Mouse (Mus musculus): ENCODE data around the gene Myo18a.

Gene Myo18a

DNA sequence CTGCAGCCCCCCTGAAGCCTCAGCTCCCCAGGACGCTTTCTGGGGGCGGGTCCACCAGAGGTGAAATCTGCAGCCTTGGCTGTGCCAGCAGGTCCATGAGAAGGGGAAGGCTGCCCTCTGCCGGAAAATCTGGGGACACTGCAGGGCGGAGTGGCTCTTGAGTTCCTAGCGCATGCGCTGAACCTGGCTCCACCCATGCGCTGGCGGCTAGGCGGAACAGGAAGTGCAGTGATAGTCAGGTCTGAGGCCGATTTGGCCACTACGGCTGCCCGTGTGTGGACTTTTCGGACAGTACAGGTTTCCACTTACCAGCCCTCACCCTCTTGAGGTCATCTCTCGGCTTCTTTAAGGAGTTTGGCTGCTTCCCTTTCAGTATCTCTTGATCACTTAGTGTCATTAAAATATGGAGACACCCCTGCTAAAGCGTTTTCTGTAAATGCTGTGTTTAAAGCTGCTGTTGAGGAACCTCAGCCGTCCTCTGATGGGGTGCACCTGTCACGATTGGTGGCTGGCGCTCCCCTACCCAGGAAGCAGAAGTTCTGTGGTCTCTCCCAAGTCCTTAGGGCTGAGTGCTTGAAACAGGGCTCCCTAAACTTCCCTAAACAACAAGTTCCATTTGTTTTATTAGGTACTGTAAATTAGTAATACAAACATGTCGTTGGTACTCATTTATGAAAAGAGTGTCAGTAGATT lies 30.3 kb downstream of the Myo18a start:
- DNase-seq (ENCODE audit: extremely low spot score, low read depth, low spot score): peak; percentile 93

DNA sequence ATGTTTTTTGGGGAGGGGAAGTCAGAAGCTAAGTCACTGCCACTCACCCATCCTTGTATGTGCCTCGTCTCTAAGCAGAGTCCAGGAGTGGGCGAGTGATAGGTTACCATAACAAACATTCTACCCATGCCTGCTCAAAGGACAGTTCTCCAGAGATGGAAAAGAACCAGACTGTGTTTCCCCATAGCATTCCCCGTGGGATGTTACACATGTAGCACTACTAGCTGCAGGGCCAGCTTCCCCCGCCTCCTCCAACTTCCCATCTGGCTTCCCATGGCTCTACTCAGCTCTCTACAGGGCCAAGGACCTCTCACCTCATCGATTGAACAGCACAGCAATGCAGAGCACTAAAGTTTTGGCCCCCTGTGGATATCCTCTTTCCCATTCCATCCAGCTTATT lies 32.2 kb downstream of the Myo18a start:
- no peak for DNase-seq (ENCODE audit: extremely low spot score, low read depth, low spot score)

DNA sequence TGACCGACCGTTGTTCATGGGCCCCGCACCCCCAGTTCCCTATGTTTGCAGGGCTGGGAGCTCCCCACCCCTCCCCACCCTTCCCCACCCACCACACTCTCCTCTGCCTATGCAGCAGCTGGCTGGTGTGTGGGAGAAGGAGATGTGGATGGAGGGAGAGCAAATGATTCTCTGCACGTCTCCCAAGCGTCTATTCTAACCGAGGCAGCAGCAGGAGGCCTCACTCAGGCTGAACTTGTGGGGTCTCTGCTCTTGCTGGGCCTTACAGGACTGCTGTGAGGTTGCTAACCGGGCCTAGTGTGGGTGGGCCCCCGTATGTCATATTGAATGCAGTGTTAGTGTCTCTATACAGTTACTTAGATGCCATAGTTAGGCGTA lies 37.4 kb downstream of the Myo18a start:
- no peak for DNase-seq (ENCODE audit: extremely low spot score, low read depth, low spot score)

DNA sequence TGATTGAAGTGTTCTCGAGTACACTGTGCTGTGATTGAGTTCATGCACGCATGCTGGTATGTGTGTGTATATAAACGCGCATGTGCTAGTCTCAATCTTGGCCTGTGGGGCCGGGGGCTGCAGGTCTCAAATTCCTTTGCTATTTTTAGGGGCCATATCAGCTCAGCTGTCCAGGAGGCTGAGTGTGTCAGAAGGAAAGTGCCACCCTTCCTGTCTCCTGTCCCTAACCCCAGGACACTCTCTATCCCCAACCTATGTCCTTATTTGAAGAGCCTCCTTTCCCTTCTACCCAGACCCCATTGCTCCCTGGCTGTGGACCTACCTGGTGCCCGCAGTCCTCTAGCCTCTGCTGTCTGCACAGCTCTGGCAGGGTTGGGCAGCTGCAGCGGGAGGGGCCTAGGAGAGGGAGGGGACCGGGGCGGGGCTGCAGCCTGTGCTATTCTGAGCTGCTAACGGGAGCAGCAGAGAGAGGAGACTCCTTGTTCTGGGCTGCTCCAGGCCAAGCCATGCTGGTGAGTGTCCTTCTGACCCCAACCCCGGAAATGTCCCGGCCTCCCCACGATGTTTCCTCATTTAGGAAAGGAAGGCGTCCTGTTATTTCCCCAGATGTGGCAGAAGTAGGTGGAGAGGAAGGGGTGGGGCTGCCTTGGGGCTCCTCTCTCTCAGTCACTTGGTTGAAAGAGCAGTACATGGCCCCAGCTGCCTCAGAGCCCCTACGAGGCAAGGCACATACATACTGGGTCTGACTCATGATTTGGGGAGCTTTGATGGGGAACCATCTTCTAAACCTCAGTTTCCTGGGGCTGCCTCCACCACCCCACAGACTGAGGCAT lies 38.0 kb downstream of the Myo18a start:
- DNase-seq (ENCODE audit: extremely low spot score, low read depth, low spot score): no peak

DNA sequence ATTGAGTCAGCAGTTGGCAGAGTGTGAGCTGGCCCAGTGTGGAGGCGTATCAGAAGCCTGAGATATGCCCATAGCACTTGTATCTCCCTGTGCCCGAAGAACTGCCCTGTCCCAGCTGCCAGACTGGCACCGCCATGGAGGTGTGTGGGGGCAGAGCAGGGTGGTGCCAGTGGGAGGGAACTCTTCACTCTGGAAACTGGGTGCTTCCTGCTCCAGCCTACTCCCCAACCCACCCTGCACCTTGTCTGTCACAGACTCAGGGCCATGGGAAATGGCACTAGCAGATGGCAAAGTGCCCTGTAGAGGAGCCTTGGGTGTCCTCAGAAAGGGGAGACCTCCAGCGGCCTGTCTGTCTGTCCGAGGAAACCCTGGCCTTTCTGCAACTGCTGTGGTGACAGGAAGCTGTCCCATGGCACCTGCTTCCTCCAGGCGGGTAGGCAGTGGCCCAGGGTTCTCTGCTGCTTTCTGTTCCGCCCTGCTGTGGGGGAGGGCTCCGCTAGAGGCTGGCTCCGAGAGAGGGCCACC lies 39.4 kb downstream of the Myo18a start:
- DNase-seq (ENCODE audit: extremely low spot score, low read depth, low spot score): no peak

DNA sequence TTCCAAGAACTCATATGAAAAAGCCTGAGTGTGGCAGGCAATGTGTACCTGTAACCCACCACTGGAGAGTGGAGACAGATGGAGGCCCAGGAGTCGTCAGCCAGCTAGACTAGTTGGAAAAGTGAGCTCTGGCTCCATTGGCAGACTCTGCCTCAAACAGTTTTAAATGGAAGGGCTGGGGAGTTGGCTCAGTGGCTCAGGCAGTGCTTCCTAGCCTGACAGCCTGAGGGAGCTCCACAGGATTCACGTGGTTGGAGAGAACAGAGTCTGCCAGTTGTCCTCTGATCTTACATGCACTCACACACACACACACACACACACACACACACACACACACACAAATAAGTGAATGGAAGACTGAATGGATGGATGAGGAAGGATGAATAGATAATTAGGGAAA lies 43.2 kb downstream of the Myo18a start:
- DNase-seq (ENCODE audit: extremely low spot score, low read depth, low spot score): no peak

DNA sequence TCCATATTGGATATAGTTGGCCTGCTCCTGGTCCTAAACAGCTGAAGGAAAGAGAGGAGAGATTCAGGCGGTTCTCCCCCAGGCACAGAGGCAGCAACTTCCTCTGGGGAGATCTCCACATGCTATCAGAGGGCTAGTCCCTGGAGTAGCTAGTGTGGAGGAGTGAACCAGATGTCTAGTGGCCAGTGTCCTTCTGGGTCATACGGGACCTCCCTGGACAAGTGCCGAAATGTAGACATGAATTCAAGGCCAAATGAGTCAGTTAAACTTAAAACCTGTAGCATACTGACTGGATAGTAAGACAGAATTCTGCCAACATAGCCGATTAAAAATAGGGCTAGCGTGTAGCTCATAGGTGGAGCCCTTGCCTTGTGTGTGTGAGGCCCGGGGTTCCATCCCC lies 43.8 kb downstream of the Myo18a start:
- no peak for DNase-seq (ENCODE audit: extremely low spot score, low read depth, low spot score)

DNA sequence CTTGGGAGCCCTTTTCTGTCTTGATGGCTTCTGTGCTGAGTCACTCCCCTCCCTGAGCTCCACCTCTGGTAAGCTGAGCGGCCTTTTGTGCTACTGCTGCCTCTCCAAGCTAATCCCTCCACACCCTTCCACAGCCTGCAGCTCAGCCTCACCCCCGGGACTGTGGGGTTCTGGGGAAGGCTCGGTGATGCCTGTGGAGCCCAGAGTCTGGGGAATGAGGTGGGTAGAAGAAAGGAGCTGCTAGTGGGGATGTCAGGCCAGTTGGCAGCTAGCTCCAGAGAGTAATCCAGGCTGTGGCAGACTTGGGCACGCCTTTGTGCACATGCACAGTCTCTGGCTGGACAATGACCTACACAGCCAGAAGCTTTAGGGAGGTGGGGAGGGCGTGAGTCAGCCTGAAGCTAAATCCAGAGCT lies 45.0 kb downstream of the Myo18a start:
- no peak for DNase-seq (ENCODE audit: extremely low spot score, low read depth, low spot score)

DNA sequence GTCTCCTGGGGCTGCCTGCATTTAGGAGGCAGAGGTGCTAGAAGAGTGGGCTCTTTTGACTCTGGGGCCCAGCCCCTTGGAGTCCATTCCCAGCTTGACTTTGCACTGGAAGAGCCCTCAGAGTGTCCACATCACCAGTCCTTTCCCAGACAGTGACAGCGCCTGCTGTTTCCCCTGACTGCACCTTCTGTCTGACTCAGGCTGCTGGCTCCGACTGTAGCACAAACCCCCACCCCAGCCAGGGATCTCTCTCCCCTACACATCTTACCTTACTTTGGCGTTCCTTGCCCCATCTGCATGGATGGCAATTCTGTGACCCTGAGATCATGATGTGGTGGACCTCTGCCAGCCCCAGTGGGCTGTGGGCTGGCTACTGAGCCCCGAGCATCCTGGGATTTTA lies 46.2 kb downstream of the Myo18a start:
- no peak for DNase-seq (ENCODE audit: extremely low spot score, low read depth, low spot score)

DNA sequence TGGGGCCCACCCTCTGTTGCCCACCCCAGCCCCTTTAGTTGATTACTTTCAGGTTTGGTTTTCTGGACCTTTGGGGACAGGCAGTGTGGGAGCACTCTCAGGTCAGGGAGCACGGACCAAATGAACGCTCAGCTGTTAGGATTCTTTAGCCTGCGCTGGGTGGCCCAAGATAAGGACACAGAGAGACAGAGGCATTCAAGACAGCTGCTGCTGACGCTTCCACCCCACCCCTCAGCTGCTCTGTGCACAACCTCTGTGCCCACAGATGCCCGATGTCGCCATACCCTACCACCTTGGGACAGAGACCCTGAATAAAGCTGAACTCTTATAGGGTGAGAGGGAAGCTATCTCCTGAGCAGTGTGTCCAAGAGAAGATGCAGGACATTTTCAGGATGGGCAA lies 47.0 kb downstream of the Myo18a start:
- DNase-seq (ENCODE audit: extremely low spot score, low read depth, low spot score): no peak

DNA sequence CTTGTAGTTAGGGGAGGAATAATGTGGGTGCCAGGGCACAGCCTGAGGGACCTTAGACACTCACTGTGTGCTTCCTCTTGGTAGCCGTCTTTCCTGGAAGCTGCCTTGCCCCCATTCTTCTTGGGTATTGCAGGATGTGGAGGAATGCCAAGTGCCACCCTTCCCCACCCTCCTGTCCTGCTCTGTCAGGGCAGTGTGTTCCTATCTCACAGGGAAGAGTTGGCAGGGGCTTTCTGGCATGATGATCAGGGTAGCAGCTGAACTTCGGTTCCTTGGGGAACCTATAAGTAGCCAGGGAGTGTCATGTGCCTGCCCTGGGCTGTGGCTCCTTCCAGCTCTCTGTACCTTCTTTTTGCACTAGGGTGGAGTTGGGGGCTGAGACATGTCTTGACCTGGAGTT lies 50.9 kb downstream of the Myo18a start:
- no peak for DNase-seq (ENCODE audit: extremely low spot score, low read depth, low spot score)

DNA sequence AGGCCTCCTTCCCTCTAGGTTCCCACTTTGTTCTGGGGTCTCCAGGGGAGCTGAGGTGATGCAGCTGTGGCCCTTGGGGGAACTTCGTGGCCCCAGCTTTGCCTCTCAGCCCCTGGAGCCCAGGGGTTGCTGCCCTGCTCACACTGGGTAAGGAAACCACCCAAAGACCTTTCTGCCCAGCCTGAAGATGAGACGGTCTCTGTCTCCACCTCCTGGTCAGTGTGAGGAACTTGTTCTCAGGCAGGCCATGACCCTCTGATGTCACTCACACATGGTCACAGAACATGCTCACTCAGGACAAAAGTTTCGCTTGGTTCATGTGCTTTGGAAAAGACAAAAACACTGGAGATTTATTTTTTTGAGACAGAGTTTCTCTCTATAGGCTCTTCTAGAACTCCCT lies 53.0 kb downstream of the Myo18a start:
- DNase-seq (ENCODE audit: extremely low spot score, low read depth, low spot score): no peak

DNA sequence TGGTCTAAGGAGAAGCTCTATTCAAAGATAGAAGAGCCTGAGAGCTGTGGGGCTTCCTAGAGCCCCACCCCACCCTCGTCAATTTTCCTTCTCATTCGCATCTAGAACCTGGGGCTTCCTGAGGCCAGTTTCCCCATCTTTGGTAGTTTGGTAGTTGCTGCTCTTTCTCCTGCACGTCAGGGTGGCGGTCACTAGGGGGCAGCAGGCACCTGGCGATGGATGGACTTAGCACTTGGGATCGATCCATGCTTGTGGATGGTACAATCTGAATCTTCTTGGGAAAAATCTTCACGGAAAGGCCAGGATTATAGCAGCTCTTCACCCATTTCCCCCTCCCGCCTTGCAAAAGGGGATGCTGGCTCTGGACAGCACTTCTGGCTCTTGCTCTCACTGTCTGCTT lies 58.6 kb downstream of the Myo18a start:
- no peak for DNase-seq (ENCODE audit: extremely low spot score, low read depth, low spot score)

DNA sequence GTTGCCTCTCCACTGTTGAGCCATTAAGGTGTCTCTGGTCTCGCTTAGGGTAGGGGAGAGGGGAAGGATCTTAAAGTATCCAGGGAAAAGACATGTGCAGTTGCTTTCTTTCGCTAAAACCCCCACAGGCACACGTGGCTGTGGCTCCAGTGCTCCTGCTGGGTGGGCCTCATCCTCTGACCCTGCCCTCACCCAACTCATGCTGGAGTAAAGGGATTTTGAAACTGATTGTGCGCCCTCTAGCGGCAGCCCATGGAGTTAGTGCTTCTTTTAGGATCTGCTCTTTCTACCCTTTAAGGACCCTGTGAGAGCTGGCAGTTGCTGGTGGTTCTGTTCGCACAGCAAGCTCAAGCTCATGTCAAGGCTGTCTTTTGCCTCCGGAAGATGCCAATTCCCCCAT lies 59.7 kb downstream of the Myo18a start:
- DNase-seq (ENCODE audit: extremely low spot score, low read depth, low spot score): peak; percentile 62

DNA sequence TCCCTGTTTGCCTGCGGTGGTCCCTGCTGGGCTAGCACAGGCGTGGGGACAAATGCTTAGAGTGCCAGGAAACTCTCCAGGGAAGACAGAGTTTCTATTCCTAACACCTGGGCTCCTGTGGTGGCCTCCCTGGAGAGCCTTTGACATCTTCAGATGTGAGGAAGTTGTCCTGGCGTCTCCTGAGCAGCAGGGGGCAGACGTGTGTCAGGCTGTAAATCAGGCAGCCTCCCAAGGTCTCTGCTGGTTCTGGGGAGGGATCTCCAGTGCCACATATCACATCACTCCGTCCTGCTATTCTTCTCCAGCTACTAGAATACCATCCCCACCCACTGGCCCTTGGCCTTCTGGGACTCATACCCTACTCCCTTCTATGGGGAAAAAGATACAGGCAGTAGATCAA lies 62.8 kb downstream of the Myo18a start:
- no peak for DNase-seq (ENCODE audit: extremely low spot score, low read depth, low spot score)

DNA sequence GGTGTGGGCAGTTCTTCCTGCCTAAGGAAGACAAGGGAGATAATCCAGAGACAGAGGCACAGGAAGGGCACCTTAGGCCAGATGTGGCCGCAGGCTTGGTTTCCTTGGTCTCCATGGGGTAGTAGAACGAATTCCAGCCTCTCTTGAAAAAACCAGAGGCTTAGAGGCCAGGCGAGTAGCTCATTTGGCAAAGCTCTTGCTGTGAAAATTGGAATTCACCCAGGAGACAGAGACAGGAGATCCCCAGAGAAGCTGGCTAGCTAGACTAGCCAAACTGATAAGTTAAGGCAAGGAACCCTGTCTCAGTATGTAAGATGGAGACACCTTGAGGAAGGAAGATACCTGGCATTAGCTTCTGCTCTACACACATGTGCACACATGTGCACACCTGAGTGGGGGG lies 63.3 kb downstream of the Myo18a start:
- no peak for DNase-seq (ENCODE audit: extremely low spot score, low read depth, low spot score)

DNA sequence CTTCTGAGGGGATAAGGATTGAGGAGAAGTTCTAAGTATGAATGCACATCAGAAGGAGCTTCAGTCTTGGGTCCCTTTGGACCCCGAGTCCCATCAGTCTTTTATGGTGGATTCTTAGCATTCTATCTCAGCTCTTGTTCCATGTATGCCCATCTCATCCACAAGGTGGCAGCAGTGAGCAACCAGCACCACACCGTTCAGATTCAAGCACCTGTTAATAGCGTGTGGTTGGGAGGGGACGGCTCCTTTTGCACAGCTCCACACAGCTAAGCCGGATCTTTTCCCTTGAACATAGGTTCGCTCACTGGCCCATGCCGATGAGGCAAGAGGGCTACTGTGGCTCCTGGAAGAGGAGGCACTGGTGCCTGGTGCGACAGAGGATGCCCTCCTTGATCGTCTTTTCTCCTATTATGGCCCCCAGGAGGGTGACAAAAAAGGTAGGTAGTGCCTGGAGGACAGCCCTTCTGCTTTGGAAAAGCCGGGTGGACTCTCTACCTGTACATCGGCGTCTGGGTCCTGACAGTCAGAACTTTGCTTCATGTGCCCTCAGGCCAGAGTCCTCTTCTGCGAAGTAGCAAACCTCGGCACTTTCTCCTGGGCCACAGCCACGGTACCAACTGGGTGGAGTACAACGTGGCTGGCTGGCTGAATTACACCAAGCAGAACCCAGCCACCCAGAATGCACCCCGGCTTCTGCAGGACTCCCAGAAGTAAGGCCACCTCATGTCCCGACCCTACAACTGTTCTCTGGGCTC lies 64.4 kb downstream of the Myo18a start:
- DNase-seq (ENCODE audit: extremely low spot score, low read depth, low spot score): peak; percentile 84

DNA sequence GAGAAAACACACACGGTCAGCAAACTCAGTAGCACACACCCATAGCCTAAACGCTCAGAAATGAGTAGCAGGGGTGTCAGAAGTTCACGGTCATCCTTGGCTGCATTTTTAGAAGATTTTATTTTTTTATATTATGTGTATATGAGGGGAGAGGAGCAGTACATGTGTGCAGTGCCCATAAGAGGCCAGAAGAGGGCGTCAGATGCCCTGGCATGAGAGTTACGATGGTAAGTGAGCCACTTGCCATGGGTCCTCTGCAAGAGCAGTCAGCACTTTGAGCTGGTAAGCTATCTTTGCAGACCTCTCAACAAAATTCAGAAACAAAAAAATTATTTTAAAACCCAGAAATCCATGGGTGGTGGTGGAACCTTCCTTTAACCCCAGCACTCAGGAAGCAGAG lies 65.1 kb downstream of the Myo18a start:
- DNase-seq (ENCODE audit: extremely low spot score, low read depth, low spot score): no peak

DNA sequence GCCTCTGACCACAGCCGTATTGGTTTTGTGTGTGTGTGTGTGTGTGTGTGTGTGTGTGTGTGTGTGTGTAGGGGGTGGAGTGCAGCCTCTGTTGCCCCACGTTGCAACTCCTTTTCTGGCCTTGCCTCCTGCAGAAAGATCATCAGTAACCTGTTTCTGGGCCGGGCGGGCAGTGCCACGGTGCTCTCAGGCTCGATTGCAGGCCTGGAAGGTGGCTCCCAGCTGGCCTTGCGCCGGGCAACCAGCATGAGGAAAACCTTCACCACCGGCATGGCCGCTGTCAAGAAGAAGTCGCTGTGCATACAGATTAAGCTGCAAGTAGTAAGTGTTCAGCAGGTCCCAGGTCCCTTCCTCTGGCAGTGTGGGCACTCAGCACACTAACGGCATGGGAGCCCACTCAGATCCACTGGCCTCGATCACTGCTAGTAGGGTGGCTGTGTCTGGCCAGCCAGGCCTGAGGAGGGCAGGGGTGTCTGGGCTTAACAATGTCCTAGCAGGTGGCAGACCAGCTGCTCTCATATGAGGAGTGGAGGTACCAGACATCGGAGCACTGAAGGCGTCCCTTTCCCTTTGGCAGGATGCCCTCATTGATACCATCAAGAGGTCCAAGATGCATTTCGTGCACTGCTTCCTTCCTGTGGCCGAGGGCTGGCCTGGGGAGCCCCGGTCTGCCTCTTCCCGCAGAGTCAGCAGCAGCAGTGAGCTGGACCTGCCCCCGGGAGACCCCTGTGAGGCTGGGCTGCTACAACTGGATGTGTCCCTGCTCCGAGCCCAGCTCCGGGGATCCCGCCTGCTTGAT lies 66.2 kb downstream of the Myo18a start:
- no peak for DNase-seq (ENCODE audit: extremely low spot score, low read depth, low spot score)

DNA sequence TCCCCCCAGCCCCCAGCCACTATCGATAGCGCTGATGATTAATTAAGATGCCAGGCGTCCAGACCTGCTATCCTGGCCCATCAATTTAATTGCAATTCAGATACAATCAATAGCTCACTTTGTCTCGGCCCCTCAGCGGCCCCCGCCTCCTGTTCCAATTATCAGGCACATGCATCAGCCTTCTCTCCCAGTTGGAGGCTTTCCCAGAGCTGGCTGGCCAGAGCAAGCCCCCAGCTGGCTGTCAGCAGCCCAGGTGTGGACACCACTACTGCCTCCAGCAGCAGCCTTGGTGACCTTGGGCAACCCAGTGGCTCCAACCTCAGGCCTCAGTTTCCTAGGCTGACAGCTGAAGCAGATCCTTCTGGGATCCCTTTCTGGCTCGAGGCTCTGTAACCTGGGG lies 67.8 kb downstream of the Myo18a start:
- no peak for DNase-seq (ENCODE audit: extremely low spot score, low read depth, low spot score)

DNA sequence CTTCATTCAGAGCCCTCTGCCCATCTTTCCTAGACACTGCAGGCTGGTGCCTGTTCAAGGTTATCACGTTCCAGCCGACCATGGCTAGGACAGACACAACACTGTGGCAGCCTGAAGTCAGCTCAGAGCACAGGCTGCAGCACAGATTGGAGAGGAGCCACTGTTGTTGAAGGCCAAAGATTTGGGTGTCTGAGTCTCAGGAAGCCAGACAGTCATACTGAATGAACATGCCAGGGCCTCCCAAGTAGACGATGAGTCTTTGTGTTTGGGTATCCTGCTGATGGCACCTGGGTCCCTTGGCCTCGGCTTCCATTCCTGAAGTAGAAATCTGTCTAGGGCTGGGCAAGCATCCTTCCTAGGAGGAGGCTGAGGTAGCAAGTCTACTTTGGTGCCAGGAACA lies 69.5 kb downstream of the Myo18a start:
- DNase-seq (ENCODE audit: extremely low spot score, low read depth, low spot score): no peak
